Mouse (Mus musculus): ENCODE results near the gene Cyp4f15. TPM values are rescaled to one million over a fixed set of nuclear protein-coding genes. Genes with fewer than 3 reads are reported as not detected.
A peak's percentile ranks its signal among the peaks of the same experiment; 100 is the strongest.
"Not testable (repeated sequence)": the region's sequence is repeated elsewhere in the genome, so short reads cannot be mapped to it uniquely, and the experiment has no call there.

Gene Cyp4f15
- polyA plus RNA-seq, 1 experiment from 2014 or later, result not detected

DNA sequence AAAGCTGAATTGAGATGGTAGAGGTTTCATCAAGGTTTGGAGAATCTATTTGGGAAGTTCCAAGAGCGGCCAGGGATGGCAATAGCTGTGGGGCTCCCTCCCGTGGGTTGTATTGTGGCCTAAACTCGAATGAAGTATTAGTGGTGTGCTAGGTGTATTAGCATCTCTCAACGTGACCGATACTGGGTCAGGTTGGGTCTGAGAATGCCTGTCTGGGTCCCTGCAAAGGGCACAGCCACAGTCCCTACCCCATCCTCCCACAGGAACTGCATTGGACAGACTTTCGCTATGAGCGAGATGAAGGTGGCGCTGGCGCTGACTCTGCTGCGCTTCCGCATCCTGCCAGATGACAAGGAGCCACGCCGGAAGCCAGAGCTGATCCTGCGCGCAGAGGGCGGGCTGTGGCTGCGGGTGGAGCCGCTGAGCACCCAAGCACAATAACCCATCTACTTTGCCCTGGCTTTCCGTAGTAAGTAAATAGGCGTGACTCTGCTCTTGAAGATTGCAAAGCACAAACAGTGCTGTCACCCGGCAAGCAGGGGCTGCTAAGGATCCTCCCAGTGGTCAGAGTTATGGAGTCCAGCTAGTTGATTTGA is 9.3 kb upstream of the Cyp4f15 start:
- no peaks in the 10 kb centered on the region for H3K36me3 ChIP-seq (ENCODE audit: control insufficient read depth, insufficient read depth, low read length)
- no peak overlapping the region for H3K27ac ChIP-seq (ENCODE audit: low read length)
- no peaks in the 10 kb centered on the region for H3K4me1 ChIP-seq (replicated peaks; ENCODE audit: control insufficient read depth, insufficient read depth, low read length)
- no peak overlapping the region for H3K4me3 ChIP-seq (ENCODE audit: low read length)
- no peaks in the 10 kb centered on the region for H3K27me3 ChIP-seq (ENCODE audit: control insufficient read depth, insufficient read depth, low read depth, low read length)
- ATAC-seq (ENCODE audit: low read depth), result no peak
- H3K9me3 ChIP-seq (ENCODE audit: control insufficient read depth, low read length), result no peaks in the 10 kb centered on the region
- no peak overlapping the region for H3K9ac ChIP-seq (ENCODE audit: low read length)
- peak overlapping the region; percentile 24; the same call in 1 of the 2 replicates for H3K4me2 ChIP-seq (ENCODE audit: low read depth, low read length)
- WGBS, result 35% methylated on average over 21 of the region's 21 CpGs

DNA sequence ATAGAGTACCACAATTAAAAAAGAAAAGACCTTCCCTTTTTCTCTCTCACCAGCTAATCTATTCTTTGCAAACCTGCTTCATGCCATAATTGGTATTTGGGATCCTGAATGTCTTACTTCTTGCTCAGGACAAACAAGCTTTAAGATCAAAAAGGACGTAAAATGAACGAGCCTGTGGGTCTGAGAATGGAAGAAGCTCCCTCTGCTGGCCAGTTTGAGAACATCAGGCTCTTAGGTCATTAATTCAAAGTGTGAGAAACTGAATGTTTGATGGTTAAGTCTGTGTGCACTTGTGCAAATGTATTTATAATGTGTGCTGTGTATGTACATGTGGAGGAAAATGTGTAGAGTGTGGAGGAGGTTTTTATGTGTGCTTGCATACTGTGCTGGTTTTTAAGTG is 5.0 kb upstream of the Cyp4f15 start:
- H3K9ac ChIP-seq (ENCODE audit: low read length), result no peak overlapping the region
- H3K9me3 ChIP-seq (ENCODE audit: control insufficient read depth, low read length), result no peaks in the 10 kb centered on the region
- H3K4me2 ChIP-seq (ENCODE audit: low read depth, low read length), result no peak overlapping the region
- ATAC-seq (ENCODE audit: low read depth), result no peak
- no peak overlapping the region for H3K27ac ChIP-seq (ENCODE audit: low read length)
- no peaks in the 10 kb centered on the region for H3K4me1 ChIP-seq (replicated peaks; ENCODE audit: control insufficient read depth, insufficient read depth, low read length)
- H3K36me3 ChIP-seq (ENCODE audit: control insufficient read depth, insufficient read depth, low read length), result no peaks in the 10 kb centered on the region
- no peak overlapping the region for H3K4me3 ChIP-seq (ENCODE audit: low read length)
- H3K27me3 ChIP-seq (ENCODE audit: control insufficient read depth, insufficient read depth, low read depth, low read length), result no peaks in the 10 kb centered on the region
- WGBS, result 15% methylated on average over 2 of the region's 2 CpGs

DNA sequence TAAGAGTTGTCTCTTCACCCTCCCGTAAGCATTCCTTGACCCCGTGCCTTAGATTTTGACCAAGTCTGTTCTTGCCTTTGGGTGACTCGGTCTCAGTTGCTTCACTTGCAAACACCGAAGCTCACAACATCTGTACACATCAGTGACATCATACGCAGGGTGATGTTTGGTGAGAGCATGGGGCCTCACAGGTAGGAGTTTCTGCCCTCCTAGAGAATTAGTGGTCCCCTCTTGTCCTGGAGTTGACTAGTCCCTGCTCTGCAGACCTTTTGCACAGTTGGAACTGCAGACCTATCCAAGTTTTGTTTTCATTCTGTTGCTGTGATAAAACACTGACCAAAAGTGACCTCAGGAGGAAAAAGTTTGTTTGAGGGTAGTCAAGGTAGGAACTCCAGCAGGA is 1.3 kb downstream of the Cyp4f15 start:
- Histone ChIP-seq H3K27ac (ENCODE audit: low read length) (no peak overlapping the region), H3K4me1 (replicated peaks; ENCODE audit: control insufficient read depth, insufficient read depth, low read length) (no peaks in the 10 kb centered on the region), H3K4me3 (ENCODE audit: low read length) (no peak overlapping the region), H3K27me3 (ENCODE audit: control insufficient read depth, insufficient read depth, low read depth, low read length) (no peaks in the 10 kb centered on the region), H3K4me2 (ENCODE audit: low read depth, low read length) (no peak overlapping the region), H3K9me3 (ENCODE audit: control insufficient read depth, low read length) (no peaks in the 10 kb centered on the region), H3K36me3 (ENCODE audit: control insufficient read depth, insufficient read depth, low read length) (no peaks in the 10 kb centered on the region), H3K9ac (ENCODE audit: low read length) (no peak overlapping the region)
- 88% methylated on average over 5 of the region's 5 CpGs for WGBS
- no peak for ATAC-seq (ENCODE audit: low read depth)

DNA sequence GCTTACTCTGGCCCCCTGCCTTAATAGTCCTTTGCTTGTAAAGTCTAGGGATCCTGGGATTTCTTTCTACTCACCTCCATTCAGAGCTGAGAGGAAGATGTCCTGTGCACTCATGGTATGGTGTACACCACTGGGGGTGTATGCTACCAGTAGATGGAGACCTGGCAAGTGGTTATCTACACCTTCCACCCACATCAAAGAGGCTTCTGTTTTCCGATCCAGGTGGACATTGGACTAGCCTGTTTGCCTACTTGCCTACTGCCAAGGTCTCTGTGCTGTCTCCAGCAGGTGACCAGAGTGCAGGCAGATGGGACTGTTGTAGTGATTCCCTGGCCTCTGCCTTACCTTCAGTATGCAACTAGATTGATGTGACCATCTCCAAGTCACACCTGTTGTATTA is 5.5 kb downstream of the Cyp4f15 start:
- H3K4me2 ChIP-seq (ENCODE audit: low read depth, low read length), result no peak overlapping the region
- no peak for ATAC-seq (ENCODE audit: low read depth)
- no peaks in the 10 kb centered on the region for H3K36me3 ChIP-seq (ENCODE audit: control insufficient read depth, insufficient read depth, low read length)
- 96% methylated on average over 1 of the region's 1 CpGs for WGBS
- no peak overlapping the region for H3K27ac ChIP-seq (ENCODE audit: low read length)
- no peaks in the 10 kb centered on the region for H3K4me1 ChIP-seq (replicated peaks; ENCODE audit: control insufficient read depth, insufficient read depth, low read length)
- H3K9me3 ChIP-seq (ENCODE audit: control insufficient read depth, low read length), result no peaks in the 10 kb centered on the region
- H3K4me3 ChIP-seq (ENCODE audit: low read length), result no peak overlapping the region
- no peak overlapping the region for H3K9ac ChIP-seq (ENCODE audit: low read length)
- no peaks in the 10 kb centered on the region for H3K27me3 ChIP-seq (ENCODE audit: control insufficient read depth, insufficient read depth, low read depth, low read length)

DNA sequence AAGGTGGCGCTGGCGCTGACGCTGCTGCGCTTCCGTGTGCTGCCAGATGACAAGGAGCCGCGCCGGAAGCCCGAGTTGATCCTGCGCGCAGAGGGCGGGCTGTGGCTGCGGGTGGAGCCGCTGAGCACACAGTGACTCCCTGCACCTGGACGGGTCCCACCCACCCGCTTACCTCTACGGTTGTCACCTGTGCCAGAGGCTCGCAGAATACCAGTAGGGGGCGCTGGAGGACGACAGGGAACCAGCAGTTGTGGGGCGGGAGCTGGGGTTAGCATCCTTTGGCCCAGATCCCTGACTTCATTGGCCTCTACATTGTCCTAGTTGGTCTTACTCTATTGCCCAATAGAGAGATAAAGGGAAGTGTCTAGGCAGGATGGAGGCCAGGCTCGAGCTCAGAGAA is 17.4 kb downstream of the Cyp4f15 start:
- Histone ChIP-seq H3K9ac (ENCODE audit: low read length) (no peak overlapping the region), H3K4me1 (replicated peaks; ENCODE audit: control insufficient read depth, insufficient read depth, low read length) (no peaks in the 10 kb centered on the region), H3K36me3 (ENCODE audit: control insufficient read depth, insufficient read depth, low read length) (no peaks in the 10 kb centered on the region), H3K4me3 (ENCODE audit: low read length) (peak overlapping the region; percentile 18; the same call in 1 of the 2 replicates), H3K27ac (ENCODE audit: low read length) (no peak overlapping the region), H3K9me3 (ENCODE audit: control insufficient read depth, low read length) (peaks cover 11% of the 10 kb centered on the region; the same call in 1 of the 2 replicates), H3K27me3 (ENCODE audit: control insufficient read depth, insufficient read depth, low read depth, low read length) (no peaks in the 10 kb centered on the region), H3K4me2 (ENCODE audit: low read depth, low read length) (peak overlapping the region; percentile 34)
- ATAC-seq (ENCODE audit: low read depth), result 0 out of 2 replicates have a peak, but pooled peaks have one; percentile 31
- WGBS, result 41% methylated on average over 22 of the region's 22 CpGs

DNA sequence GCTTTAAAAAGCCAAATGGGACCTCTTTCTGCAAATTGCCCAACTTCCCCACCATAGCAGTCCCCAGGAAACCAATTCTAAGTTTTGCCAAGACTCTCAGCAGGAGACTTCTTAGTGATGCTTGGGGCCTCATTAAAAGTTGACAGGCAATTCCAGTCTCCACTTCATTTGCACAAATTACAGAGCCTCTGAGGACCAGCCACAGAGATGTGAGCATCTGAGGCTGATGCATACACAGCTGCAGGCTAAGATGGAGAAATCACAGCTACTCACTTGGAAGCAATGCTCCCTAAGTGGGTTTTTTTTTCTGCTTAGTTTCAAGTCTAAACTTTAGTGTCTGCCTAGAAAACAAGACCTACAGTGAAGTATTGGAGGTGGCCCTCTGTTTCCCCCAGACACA is 25.1 kb downstream of the Cyp4f15 start:
- H3K4me3 ChIP-seq (ENCODE audit: low read length); ATAC-seq (ENCODE audit: low read depth): not testable (repeated sequence)

DNA sequence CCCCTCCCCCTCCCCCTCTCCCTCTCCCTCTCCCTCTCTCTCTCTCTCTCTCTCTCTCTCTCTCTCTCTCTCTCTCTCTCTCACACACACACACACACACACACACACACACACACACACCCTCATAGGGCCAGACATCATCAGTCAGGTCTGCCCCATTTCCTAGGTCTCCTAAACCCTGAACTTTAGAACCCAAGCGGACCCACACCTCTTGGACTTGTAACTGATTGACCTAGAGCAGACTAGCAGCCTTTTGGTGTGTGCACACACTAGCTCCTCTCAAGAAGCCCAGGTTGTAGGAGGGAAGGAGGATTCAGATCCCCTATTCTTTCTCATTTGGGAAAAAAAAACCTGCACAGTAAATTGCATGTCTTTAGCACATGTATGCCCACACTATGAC is 36.7 kb downstream of the Cyp4f15 start:
- H3K4me3 ChIP-seq (ENCODE audit: low read length); H3K27ac ChIP-seq (ENCODE audit: low read length); H3K36me3 ChIP-seq (ENCODE audit: control insufficient read depth, insufficient read depth, low read length); ATAC-seq (ENCODE audit: low read depth); H3K9ac ChIP-seq (ENCODE audit: low read length); H3K4me1 ChIP-seq (replicated peaks; ENCODE audit: control insufficient read depth, insufficient read depth, low read length); H3K9me3 ChIP-seq (ENCODE audit: control insufficient read depth, low read length); H3K27me3 ChIP-seq (ENCODE audit: control insufficient read depth, insufficient read depth, low read depth, low read length); H3K4me2 ChIP-seq (ENCODE audit: low read depth, low read length): not testable (repeated sequence)
- WGBS, result 85% methylated on average over 1 of the region's 1 CpGs

More for the DNA sequence above, 25.1 kb downstream of the Cyp4f15 start:
- H3K4me2 ChIP-seq (ENCODE audit: low read depth, low read length); H3K4me1 ChIP-seq (replicated peaks; ENCODE audit: control insufficient read depth, insufficient read depth, low read length); H3K36me3 ChIP-seq (ENCODE audit: control insufficient read depth, insufficient read depth, low read length); H3K27ac ChIP-seq (ENCODE audit: low read length); H3K9ac ChIP-seq (ENCODE audit: low read length); H3K27me3 ChIP-seq (ENCODE audit: control insufficient read depth, insufficient read depth, low read depth, low read length): not testable (repeated sequence)
- peaks cover 11% of the 10 kb centered on the region; the same call in 1 of the 2 replicates for H3K9me3 ChIP-seq (ENCODE audit: control insufficient read depth, low read length)

DNA sequence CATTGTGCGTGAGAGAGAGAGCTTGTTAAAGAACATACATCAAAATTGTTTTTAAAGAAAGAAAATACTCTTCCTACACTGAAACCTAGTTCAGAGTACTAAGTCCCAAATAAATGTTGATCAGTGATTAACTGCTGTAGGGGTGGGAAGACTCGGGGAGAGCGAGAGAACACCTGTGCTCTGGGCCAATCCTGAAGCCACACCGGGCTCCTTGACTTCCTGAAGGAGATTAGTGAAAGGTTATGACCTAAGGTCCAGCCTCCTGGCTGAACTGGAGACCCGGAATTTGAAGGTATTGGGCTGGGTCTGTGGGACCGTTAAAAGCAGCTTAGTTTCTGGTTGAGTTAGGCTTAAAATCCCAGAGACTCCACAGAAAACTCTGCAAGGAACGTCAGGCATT is 37.3 kb downstream of the Cyp4f15 start:
- Histone ChIP-seq H3K4me3 (ENCODE audit: low read length) (no peak overlapping the region), H3K9me3 (ENCODE audit: control insufficient read depth, low read length) (no peaks in the 10 kb centered on the region; the same call in 1 of the 2 replicates), H3K9ac (ENCODE audit: low read length) (no peak overlapping the region), H3K27me3 (ENCODE audit: control insufficient read depth, insufficient read depth, low read depth, low read length) (no peaks in the 10 kb centered on the region), H3K27ac (ENCODE audit: low read length) (no peak overlapping the region), H3K4me2 (ENCODE audit: low read depth, low read length) (no peak overlapping the region), H3K4me1 (replicated peaks; ENCODE audit: control insufficient read depth, insufficient read depth, low read length) (no peaks in the 10 kb centered on the region), H3K36me3 (ENCODE audit: control insufficient read depth, insufficient read depth, low read length) (no peaks in the 10 kb centered on the region)
- ATAC-seq (ENCODE audit: low read depth), result no peak
- 75% methylated on average over 7 of the region's 7 CpGs for WGBS

DNA sequence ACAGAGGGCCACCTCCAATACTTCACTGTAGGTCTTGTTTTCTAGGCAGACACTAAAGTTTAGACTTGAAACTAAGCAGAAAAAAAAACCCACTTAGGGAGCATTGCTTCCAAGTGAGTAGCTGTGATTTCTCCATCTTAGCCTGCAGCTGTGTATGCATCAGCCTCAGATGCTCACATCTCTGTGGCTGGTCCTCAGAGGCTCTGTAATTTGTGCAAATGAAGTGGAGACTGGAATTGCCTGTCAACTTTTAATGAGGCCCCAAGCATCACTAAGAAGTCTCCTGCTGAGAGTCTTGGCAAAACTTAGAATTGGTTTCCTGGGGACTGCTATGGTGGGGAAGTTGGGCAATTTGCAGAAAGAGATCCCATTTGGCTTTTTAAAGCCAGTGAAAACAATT is 40.9 kb downstream of the Cyp4f15 start:
- not testable (repeated sequence) for H3K4me1 ChIP-seq (replicated peaks; ENCODE audit: control insufficient read depth, insufficient read depth, low read length); H3K9ac ChIP-seq (ENCODE audit: low read length); H3K27ac ChIP-seq (ENCODE audit: low read length); H3K27me3 ChIP-seq (ENCODE audit: control insufficient read depth, insufficient read depth, low read depth, low read length); H3K9me3 ChIP-seq (ENCODE audit: control insufficient read depth, low read length); ATAC-seq (ENCODE audit: low read depth); H3K36me3 ChIP-seq (ENCODE audit: control insufficient read depth, insufficient read depth, low read length); H3K4me3 ChIP-seq (ENCODE audit: low read length); H3K4me2 ChIP-seq (ENCODE audit: low read depth, low read length)

DNA sequence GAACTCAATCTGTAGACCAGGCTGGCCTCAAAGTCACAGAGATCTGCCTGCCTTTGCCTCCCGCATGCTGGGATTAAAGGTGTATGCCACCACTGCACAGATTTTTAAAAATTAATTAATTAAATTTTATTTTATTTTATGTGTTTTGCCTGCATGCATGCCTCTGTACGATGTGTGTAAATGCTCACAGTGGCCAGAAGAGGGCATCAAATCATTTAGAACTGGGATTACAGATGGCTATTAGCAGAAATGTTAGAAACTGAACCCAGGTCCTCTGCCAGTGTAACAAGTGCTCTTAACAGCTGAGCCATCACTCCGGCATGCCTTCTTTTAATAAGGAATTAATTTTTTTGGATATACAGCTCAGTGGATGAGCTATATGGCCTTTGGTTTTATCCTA is 43.6 kb downstream of the Cyp4f15 start:
- WGBS, result 65% methylated on average over 3 of the region's 3 CpGs
- Histone ChIP-seq H3K9me3 (ENCODE audit: control insufficient read depth, low read length) (no peaks in the 10 kb centered on the region), H3K4me3 (ENCODE audit: low read length) (no peak overlapping the region), H3K4me2 (ENCODE audit: low read depth, low read length) (no peak overlapping the region), H3K9ac (ENCODE audit: low read length) (no peak overlapping the region), H3K27ac (ENCODE audit: low read length) (no peak overlapping the region), H3K36me3 (ENCODE audit: control insufficient read depth, insufficient read depth, low read length) (no peaks in the 10 kb centered on the region), H3K27me3 (ENCODE audit: control insufficient read depth, insufficient read depth, low read depth, low read length) (no peaks in the 10 kb centered on the region), H3K4me1 (replicated peaks; ENCODE audit: control insufficient read depth, insufficient read depth, low read length) (no peaks in the 10 kb centered on the region)
- no peak for ATAC-seq (ENCODE audit: low read depth)
